Mouse (Mus musculus) right cerebral cortex, postnatal 36 days (tissue): ENCODE measurements at regions not wholly inside any gene's neighbourhood (a gene's known extent, or its start where the extent isn't known, plus 50 kb on each side); places are given as distances from the start of the nearest gene placed in this dataset.

Experiments used
- DNase-seq, 2 experiments: peaks; one replicate each; pipeline ENCODE4 v3.0.0; 2022; ENCODE audit warnings: low spot score in 2 of 2, mixed read lengths in 1 of 2

- DNase-seq, result no peak
Measured at GRCm38 (mm10) chr17:44419405-44419729, 231.0 kb downstream of the Clic5 start.

- no peak for DNase-seq
Measured at GRCm38 (mm10) chr17:44420098-44421070, 232.0 kb downstream of the Clic5 start.

GRCm38 (mm10) chr17:44422161-44422560, 233.8 kb downstream of the Clic5 start:
- DNase-seq, result peak in 1 of 2 experiments; percentile 42

- no peak for DNase-seq
Measured at GRCm38 (mm10) chr17:44422865-44423264, 234.5 kb downstream of the Clic5 start.

DNA sequence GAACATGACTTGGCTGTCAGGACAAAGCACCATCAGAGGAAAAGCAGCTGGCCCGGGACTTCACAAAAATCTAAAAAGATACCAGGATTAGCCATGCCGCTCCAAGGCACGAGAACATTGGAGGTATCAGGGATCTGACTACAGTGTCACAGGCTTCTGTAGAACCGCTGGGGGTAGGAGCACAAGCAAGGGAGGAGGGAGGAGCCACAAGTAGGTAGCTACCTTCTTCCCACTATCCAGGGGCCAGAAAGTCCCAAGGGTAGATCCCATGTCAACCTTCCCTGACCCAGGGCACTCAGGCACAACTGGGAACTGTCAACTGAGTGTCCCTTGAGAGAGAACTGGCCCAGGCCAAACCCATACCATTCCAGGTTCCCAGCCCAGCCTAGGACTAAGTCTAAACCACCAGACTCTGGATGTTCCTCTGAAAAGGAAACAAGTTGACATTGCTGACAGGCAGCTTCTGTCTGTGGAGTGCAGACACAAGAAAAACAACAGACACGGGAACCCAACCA, 235.1 kb downstream of the Clic5 start:
- no peak for DNase-seq

- DNase-seq, result no peak
Measured at GRCm38 (mm10) chr17:44432524-44433295, 244.3 kb downstream of the Clic5 start.

DNA sequence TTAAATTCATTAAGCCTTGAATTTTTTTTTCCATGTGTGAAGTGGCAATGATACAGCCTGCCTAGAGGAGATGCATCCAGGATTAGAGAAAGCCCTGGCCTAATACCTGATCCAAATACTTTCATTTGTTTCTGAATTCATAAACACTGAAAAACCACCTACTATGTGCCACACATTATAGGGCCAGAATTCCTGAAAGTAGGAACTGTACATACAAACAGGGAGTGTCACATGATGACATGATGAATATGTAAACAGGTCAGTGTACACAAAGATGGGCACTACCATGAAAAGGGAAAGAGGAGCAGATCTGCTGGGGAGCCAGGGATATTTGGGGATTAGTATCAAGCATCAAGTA, 244.9 kb downstream of the Clic5 start:
- DNase-seq, result no peak

DNA sequence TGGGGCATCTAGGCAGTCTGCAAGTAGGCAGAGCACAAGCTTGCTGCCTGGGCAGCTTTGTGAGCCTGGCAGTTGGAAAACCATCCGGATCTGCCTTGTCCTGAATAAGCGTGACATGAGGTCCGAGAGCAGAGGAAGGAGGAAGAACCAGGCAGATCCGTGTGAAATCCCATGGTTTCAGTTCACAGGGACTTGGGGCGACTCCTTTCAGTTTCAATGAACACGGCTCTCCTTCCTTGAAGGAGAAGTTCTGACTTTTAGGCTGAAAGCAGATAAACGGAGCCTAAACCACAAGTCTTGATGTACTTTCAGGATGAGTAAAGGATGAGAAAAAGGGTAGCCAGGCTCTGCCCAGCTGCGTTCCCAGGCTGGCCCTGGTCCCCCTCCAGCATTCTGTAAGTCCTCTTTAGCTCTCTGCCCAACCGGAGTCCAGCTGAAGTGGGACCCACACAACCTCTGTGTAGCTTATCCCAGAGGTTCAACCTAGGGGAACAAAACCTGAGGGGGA, 248.2 kb downstream of the Clic5 start:
- DNase-seq, result no peak

DNA sequence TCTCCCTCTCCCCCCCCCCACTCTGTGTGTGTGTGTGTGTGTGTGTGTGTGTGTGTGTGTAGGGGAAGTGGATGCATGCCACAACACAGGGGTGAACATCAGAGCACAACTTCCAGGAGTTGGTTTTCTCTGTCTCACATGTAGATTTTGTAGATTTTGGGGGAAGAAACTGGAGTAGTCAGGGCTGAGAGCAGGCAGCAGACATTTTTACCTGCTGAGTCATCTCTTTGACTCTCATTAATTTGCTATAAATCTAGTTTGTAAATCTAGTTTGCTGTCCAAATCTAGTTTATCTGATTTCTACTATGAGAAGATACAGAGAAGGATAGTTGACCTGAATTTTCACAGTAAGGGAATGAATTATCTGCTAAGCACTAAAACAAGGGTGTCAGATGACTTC, 250.1 kb downstream of the Clic5 start:
- no peak for DNase-seq

DNA sequence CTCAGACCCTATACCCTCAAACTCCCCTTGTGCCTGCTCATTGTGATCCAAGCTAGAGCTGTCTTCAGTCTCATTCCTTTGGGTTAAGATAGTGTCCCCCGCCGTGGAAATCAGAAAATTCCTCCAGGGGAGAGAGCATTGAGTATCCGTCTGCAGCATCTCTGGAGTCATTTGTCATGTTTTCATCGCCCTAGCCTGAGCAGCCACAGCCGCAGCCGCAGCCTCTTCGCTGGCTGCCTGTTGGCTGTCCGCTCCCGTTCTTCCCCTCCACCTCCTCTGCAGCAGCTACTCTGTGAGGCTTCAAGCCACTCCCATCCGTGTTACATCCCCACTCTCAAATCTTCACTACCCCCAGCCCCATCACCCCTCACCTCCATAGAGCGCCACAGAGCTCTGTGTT, 255.1 kb downstream of the Clic5 start:
- DNase-seq, result no peak

- no peak for DNase-seq
Measured at GRCm38 (mm10) chr17:44445361-44445760, 257.0 kb downstream of the Clic5 start.
